In genomic region chr2:5577399-5578129, GRCm38 (mm10) we compare ENCODE assay signal across 9 mouse cellular contexts.
DNase-seq lines count a peak whose midpoint lies in the region; ATAC-seq lines count a peak whose summit lies in the region.
"Had no signal": no experiment of that assay in that cellular context is flagged by ENCODE, and none has a peak within 500 bp of the region (broad histone marks: within the 10 kb centered on the region; RNA-seq: fewer than 3 reads in every experiment).

No protein-coding gene starts in this region.

- no peak overlapping the region for H3K4me2 ChIP-seq in heart, embryonic 12.5 days
- no peak overlapping the region for H3K4me2 ChIP-seq in hindbrain, embryonic 16.5 days (ENCODE audit: low read length)
- H3K4me2 ChIP-seq in midbrain, embryonic 14.5 days (ENCODE audit: low read length), result no peak overlapping the region

- no peak overlapping the region for H3K4me3 ChIP-seq in heart, embryonic 12.5 days
- H3K4me3 ChIP-seq in hindbrain, embryonic 16.5 days (ENCODE audit: low read length), result no peak overlapping the region
- no peak overlapping the region for H3K4me3 ChIP-seq in midbrain, embryonic 14.5 days (replicated peaks; ENCODE audit: low read depth, low read length)
- H3K4me3 ChIP-seq: heart, adult 2 months had no signal

- H3K9ac ChIP-seq in heart, embryonic 12.5 days, result no peak overlapping the region
- no peak overlapping the region for H3K9ac ChIP-seq in hindbrain, embryonic 16.5 days (ENCODE audit: low read depth, low read length)
- H3K9ac ChIP-seq in midbrain, embryonic 14.5 days (replicated peaks; ENCODE audit: low read length), result no peak overlapping the region

- no peak for ATAC-seq in heart, embryonic 12.5 days (ENCODE audit: insufficient number of reproducible peaks, low FRiP score)
- peak; percentile 79 for ATAC-seq in hindbrain, embryonic 16.5 days
- peak; percentile 27; the same call in 1 of the 2 replicates for ATAC-seq in midbrain, embryonic 14.5 days (ENCODE audit: low FRiP score, low TSS enrichment)

- WGBS in heart, embryonic 12.5 days, result 56% methylated on average over 9 of the region's 9 CpGs
- WGBS in hindbrain, embryonic 16.5 days, result 36% methylated on average over 9 of the region's 9 CpGs
- 47% methylated on average over 9 of the region's 9 CpGs for WGBS in midbrain, embryonic 14.5 days

- peaks cover 26% of the 10 kb centered on the region for H3K4me1 ChIP-seq in heart, embryonic 12.5 days (replicated peaks)
- H3K4me1 ChIP-seq in hindbrain, embryonic 16.5 days (ENCODE audit: control insufficient read depth, insufficient read depth, low read depth, low read length), result peaks cover 12% of the 10 kb centered on the region
- H3K4me1 ChIP-seq in midbrain, embryonic 14.5 days (ENCODE audit: control insufficient read depth, insufficient read depth, low read length), result peaks cover 11% of the 10 kb centered on the region; the same call in 1 of the 2 replicates

- DNase-seq in heart, adult 18-20 months, result peak; percentile 19 to 30
- peak; percentile 74 for DNase-seq in cerebellum, adult 9-10 months
- peak; percentile 75 for DNase-seq in midbrain, embryonic 14.5 days
- DNase-seq in liver, result no peak
- no peak for DNase-seq in thymus, postnatal 0 days (ENCODE audit: low spot score)
- DNase-seq in left cerebral cortex, adult 8-10 months (ENCODE audit: low spot score in 2 of 2), result no peak

- H3K27me3 ChIP-seq in heart, embryonic 12.5 days (replicated peaks), result no peaks in the 10 kb centered on the region
- no peaks in the 10 kb centered on the region for H3K27me3 ChIP-seq in hindbrain, embryonic 16.5 days (replicated peaks; ENCODE audit: control insufficient read depth, insufficient read depth, low read length)
- H3K27me3 ChIP-seq in midbrain, embryonic 14.5 days (ENCODE audit: control insufficient read depth, insufficient read depth, low read length), result no peaks in the 10 kb centered on the region

- H3K27ac ChIP-seq in heart, embryonic 12.5 days (ENCODE audit: poor library complexity, severe bottlenecking), result no peak overlapping the region; the same call in 1 of the 2 replicates
- peak overlapping the region; percentile 17; the same call in 1 of the 2 replicates for H3K27ac ChIP-seq in hindbrain, embryonic 16.5 days (ENCODE audit: low read depth, low read length)
- H3K27ac ChIP-seq in midbrain, embryonic 14.5 days (replicated peaks; ENCODE audit: low read depth, low read length), result 0 out of 2 replicates have a peak overlapping the region, but pooled peaks have one; percentile 32
- H3K27ac ChIP-seq: heart, adult 2 months had no signal

- no peaks in the 10 kb centered on the region for H3K9me3 ChIP-seq in heart, embryonic 12.5 days (replicated peaks)
- no peaks in the 10 kb centered on the region for H3K9me3 ChIP-seq in hindbrain, embryonic 16.5 days (ENCODE audit: control insufficient read depth, low read length)
- H3K9me3 ChIP-seq in midbrain, embryonic 14.5 days (ENCODE audit: control insufficient read depth, low read length), result no peaks in the 10 kb centered on the region

- no peaks in the 10 kb centered on the region for H3K36me3 ChIP-seq in heart, embryonic 12.5 days
- no peaks in the 10 kb centered on the region for H3K36me3 ChIP-seq in hindbrain, embryonic 16.5 days (ENCODE audit: control insufficient read depth, insufficient read depth, low read length)
- no peaks in the 10 kb centered on the region for H3K36me3 ChIP-seq in midbrain, embryonic 14.5 days (ENCODE audit: control insufficient read depth, insufficient read depth, low read length)

Comparison
In these comparisons a context has a peak if more than half of its experiments do, and no peak if none do; other contexts are left out.
1. DNase-seq: peak in heart, adult 18-20 months (2 of 2), cerebellum, adult 9-10 months (single experiment) and midbrain, embryonic 14.5 days (single experiment); none in liver (single experiment), thymus, postnatal 0 days (single experiment) and left cerebral cortex, adult 8-10 months (0 of 2).